Mouse (Mus musculus): ENCODE data around the gene Ccser2.

DNA sequence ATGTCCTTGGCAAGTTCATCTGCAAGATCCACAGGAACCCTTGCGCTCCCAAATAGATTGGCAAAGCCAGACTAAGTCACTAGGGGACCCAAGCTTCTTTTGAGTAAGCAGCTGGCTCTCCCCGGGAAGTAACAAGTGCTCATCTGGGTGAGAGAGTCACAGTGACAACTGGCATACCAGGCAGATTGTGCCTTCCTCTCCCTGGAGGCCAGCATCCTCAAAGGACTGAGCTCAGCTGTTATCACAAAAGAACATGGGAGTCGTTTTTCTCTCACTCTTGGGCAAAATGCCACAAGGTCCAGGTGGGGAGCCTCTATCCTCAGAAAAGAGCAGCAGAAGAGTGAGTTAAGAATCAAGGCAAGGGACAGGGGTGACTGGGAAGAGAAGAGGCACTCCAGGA, 37.3 kb upstream of the Ccser2 start:
- no peak for TF ChIP-seq POLR2A (IDR thresholded peaks at IDR 0.05; ENCODE audit: low read depth, low read length)
- TF ChIP-seq GABPA (IDR thresholded peaks at IDR 0.05; ENCODE audit: insufficient replicate concordance, low read depth, low read length), result no peak
- TF ChIP-seq EP300 (IDR thresholded peaks at IDR 0.05; ENCODE audit: low read length), result no peak
- no peak for TF ChIP-seq CTCF (conservative IDR thresholded peaks at IDR 0.05 in 1 of 2, IDR thresholded peaks at IDR 0.05 in 1 of 2; ENCODE audit: low read depth in 2 of 2, low read length in 2 of 2)
- TF ChIP-seq CHD2 (IDR thresholded peaks at IDR 0.05; ENCODE audit: low read length), result no peak
- no peak for TF ChIP-seq MAFK (IDR thresholded peaks at IDR 0.05; ENCODE audit: insufficient replicate concordance, low read length)
- TF ChIP-seq ZKSCAN1 (IDR thresholded peaks at IDR 0.05; ENCODE audit: borderline replicate concordance, low read depth, low read length), result no peak
